Mouse (Mus musculus) splenic B cell, adult 2 months (primary cell): ENCODE results near the gene Ercc6.
A peak's percentile ranks its signal among the peaks of the same experiment; 100 is the strongest.

Experiments used
- DNase-seq: peaks from one replicate; pipeline ENCODE4 v3.0.0-alpha.2; 2011; ENCODE audit warnings: low read depth, low spot score
- H3K27me3 ChIP-seq: 2 replicates; pipeline ENCODE4 v1.6.1; 2012; ENCODE audit warnings: mild to moderate bottlenecking, low read length, moderate library complexity, mixed read lengths; ENCODE audit not compliant: control insufficient read depth, poor library complexity, insufficient read depth, severe bottlenecking
- H3K36me3 ChIP-seq: 2 replicates; pipeline ENCODE4 v1.6.1; 2012; ENCODE audit warnings: mild to moderate bottlenecking, low read length, moderate library complexity, mixed read lengths; ENCODE audit not compliant: control insufficient read depth, poor library complexity, insufficient read depth, severe bottlenecking

Ercc6 gene

DNA sequence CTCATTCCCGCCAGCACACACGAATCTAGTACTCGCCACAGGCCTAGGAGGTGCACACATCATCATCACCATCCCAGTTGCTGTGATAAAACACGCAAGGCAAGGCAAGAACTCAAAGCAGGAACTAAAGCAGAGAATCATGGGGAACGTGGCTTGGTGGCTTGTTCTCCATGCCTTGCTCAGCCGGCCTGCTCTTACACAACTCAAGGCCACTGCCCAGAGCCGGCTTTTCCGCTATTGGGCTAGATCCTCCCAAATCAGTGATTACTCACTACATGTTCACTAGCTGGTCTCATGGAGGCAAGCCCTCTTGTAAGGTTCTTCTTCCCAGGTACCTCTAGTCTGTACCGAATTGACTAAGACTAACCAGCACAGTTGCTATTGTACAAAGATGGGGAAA is 70.4 kb downstream of the Ercc6 start:
- H3K27me3 ChIP-seq = no peaks in the 10 kb centered on the region
- DNase-seq = no peak
- no peaks in the 10 kb centered on the region for H3K36me3 ChIP-seq

DNA sequence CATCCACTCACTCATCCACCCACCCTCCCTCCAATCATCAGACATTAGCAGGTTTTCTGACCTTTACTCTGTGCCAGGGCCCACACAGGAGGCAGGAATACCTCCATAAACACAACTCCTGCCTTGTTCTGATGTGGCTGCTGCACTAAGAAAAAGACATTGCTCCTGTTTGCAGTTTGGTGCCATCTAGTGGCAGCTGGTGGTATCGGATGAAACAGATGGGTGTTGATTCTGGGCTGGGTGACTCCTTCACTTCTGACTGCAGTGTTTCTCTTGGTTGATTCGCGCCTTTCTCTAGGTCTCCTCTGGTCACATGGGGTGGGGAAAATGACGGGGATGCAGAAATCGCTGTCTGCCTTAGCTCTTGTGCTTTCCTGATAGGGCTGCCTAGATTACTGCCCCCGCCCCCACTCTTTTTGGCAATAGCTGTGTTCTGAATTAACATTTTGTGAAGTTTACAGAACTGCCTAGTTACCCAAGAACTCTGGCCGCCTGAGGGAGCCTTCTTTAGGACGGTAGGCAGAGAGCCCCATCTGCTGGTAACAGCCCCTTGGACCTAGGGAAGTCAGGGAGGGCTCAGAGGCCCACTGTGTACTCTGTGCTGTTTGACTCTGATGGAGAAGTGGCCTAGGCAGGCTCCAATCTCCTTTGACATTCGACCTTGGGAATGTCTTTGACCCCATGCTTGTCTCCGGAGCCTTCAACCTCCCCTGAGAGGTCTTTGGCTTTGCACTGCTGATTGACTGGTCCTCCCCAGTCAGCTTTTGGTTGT is 73.9 kb downstream of the Ercc6 start:
- no peaks in the 10 kb centered on the region for H3K36me3 ChIP-seq
- no peaks in the 10 kb centered on the region for H3K27me3 ChIP-seq
- peak; percentile 70 for DNase-seq

- H3K27me3 ChIP-seq = no peaks in the 10 kb centered on the region
- no peak for DNase-seq
- no peaks in the 10 kb centered on the region for H3K36me3 ChIP-seq
These were observed 77.1 kb downstream of the Ercc6 start for GRCm38 (mm10) chr14:32590377-32590776.

- DNase-seq = peak; percentile 59
These were observed 84.2 kb downstream of the Ercc6 start for GRCm38 (mm10) chr14:32597232-32598231.

DNA sequence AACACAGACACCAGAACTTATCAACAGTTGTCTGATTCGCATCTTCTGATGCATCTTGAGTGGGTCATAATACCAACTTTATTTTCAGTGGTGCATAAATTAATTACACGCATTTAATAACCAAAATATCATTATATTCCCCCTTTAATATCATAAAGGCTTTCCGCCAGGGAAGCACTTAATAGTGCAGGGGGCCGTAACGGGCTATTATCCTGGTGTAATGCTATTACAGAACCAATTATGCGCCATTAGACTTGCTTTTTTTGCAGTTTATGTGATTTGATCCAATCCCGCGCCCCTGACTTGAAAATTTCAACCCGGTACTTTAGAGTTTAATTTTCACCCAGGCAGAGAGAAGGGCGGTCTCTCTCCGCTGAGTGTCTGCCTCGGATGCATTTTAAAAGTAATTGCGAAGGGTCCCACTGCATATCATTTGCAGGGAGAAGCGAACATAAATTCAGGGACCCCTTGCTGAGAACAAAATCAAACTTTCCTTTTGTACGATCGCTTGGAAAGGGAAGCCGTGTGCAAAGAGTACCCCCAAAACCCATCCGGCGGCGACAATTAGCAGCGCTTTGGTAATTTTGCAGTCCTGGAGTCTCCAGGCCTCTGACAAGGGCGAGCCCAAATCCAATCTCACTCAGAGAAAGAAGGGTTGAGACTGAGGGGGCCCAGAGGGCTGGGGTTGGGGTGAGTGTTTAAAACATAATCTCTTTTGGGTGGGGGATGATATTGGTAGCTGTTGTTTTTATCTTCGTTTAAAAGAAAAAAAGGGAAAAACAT is 85.3 kb downstream of the Ercc6 start:
- Histone ChIP-seq H3K27me3 (no peaks in the 10 kb centered on the region), H3K36me3 (no peaks in the 10 kb centered on the region)
- DNase-seq = no peak

More at GRCm38 (mm10) chr14:32597232-32598231, 84.2 kb downstream of the Ercc6 start:
- Histone ChIP-seq H3K27me3 (no peaks in the 10 kb centered on the region), H3K36me3 (no peaks in the 10 kb centered on the region)

- Histone ChIP-seq H3K36me3 (no peaks in the 10 kb centered on the region), H3K27me3 (no peaks in the 10 kb centered on the region)
- DNase-seq = no peak
These were observed 86.1 kb downstream of the Ercc6 start, which contains the start of gene Prrxl1 for GRCm38 (mm10) chr14:32599290-32600041. TSS of gene Prrxl1 (plus strand) at chr14:32599407.

DNA sequence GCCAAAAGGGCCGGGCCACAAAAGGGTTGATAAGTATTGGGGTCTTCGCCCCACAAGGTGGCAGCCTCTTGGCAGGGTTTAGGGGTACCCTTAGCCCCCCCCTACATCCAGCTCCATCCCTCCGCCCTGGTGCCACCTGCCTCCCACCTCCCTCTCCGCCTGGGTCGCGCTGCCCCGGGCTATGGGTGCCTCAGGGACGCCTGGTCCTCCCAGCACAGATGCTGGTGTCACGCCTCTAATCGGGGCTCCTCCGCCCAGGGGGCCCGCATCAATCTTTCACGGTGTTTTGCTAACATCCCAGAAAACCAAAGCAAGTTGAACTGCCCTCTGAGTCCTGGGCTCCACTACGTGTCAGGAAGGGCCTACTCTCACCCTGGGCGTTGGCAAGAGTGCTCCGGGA is 86.8 kb downstream of the Ercc6 start:
- no peak for DNase-seq
- Histone ChIP-seq H3K27me3 (no peaks in the 10 kb centered on the region), H3K36me3 (no peaks in the 10 kb centered on the region)

DNA sequence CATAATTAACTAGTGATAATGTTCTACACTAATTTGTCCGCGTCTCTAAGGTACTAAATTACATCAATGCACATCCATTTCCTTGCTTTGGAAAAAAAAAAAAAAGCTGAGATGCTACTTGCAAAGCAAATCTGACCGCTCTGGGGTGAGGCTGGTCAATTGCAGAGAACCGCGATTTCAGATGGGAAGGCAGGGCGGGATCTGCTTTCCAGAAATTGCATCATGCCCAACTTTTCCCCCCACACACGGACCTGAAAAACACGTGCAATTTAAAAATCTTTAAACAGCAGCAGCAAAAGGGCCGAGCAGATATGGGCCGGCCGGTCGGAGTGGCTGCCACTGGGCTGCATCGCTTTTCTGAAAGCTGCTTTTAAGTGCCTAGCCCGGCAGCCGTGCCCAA is 92.2 kb downstream of the Ercc6 start:
- Histone ChIP-seq H3K27me3 (no peaks in the 10 kb centered on the region), H3K36me3 (no peaks in the 10 kb centered on the region)
- DNase-seq = no peak

DNA sequence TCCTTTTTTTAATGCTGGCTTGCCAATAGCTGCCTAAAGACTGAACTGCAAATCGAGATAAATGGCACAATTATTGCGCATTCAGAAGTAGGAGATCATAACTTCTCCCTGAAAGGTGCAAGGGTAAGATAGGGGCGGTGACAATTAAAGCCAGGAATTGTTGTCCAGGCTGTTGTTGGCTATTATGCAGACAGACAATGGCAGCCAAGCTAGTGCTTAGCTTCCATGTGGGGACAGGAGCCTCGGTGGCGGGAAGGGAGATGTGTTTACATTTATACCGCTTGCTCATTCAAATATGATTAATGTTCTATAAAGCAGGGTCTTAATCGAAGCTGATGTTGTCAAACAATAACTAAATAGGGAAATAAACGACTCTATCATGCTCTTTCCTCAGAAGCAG is 93.0 kb downstream of the Ercc6 start:
- no peak for DNase-seq
- no peaks in the 10 kb centered on the region for H3K36me3 ChIP-seq
- no peaks in the 10 kb centered on the region for H3K27me3 ChIP-seq

GRCm38 (mm10) chr14:32609392-32609791 is 96.1 kb downstream of the Ercc6 start:
- Histone ChIP-seq H3K27me3 (no peaks in the 10 kb centered on the region), H3K36me3 (no peaks in the 10 kb centered on the region)
- peak; percentile 13 for DNase-seq

- Histone ChIP-seq H3K36me3 (no peaks in the 10 kb centered on the region), H3K27me3 (no peaks in the 10 kb centered on the region)
- DNase-seq = no peak
These were observed 103.9 kb downstream of the Ercc6 start for GRCm38 (mm10) chr14:32617253-32617652.

DNA sequence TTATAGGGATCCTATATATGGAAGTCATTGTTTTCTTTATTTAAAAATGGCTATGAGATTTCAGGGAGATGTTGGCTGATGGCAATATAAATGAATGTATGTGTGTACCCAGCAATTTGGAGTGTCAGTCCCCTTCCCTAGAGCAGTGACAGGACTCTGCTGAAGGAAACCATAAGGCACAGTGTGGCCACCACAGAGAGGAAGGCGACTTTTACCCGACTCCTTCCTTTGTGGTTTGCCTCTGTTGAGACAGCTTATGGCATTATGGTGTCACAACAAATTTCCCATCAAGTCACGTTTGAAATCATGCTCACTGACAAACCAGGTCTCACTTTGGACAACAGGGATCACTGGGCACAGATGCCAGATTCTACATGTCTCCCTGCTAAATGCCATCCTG is 110.9 kb downstream of the Ercc6 start:
- no peaks in the 10 kb centered on the region for H3K27me3 ChIP-seq
- no peak for DNase-seq
- H3K36me3 ChIP-seq = no peaks in the 10 kb centered on the region

DNA sequence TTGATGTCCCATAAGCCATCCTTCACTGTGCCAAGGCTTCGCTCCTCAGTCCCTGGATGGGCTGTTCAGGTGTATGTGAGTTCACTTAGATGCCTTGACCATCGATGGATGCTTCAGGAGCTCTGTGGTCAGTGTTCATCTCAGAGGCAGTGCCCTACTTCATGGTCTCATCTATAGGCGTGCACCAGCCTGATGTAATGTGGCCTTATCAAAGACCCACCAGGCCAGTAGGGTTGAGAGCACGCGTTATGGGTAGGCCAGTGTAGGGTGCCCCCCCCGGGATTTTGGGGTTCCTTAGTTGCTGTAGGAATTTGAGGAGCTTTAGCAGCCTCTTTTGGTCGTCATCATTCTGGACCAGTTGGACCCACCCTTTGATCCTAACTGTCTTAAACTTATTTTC is 111.5 kb downstream of the Ercc6 start:
- no peaks in the 10 kb centered on the region for H3K27me3 ChIP-seq
- no peaks in the 10 kb centered on the region for H3K36me3 ChIP-seq
- DNase-seq = no peak

DNA sequence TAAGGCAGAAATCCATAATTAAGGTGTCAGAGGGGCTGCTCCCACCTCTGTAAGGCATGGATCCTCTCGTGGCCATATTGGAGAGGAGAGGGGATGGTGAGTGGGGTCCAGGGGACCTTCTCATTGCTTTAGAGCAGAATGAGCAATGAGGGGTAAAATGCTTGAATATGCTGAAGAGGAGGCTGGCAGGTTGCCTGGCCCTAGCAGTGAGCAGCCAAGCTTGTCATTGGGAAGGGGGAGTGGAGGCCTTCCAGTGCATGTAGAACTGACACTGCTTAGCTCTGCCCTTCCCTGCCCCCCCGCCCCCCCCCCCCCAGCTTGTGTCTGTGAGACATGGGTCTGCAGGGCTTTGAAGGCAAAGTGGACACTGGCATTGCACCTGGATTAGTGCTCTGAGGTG is 114.0 kb downstream of the Ercc6 start:
- H3K27me3 ChIP-seq = no peaks in the 10 kb centered on the region
- DNase-seq = no peak
- no peaks in the 10 kb centered on the region for H3K36me3 ChIP-seq
